ENCODE assay signal across 8 mouse cellular contexts in the genomic region with DNA sequence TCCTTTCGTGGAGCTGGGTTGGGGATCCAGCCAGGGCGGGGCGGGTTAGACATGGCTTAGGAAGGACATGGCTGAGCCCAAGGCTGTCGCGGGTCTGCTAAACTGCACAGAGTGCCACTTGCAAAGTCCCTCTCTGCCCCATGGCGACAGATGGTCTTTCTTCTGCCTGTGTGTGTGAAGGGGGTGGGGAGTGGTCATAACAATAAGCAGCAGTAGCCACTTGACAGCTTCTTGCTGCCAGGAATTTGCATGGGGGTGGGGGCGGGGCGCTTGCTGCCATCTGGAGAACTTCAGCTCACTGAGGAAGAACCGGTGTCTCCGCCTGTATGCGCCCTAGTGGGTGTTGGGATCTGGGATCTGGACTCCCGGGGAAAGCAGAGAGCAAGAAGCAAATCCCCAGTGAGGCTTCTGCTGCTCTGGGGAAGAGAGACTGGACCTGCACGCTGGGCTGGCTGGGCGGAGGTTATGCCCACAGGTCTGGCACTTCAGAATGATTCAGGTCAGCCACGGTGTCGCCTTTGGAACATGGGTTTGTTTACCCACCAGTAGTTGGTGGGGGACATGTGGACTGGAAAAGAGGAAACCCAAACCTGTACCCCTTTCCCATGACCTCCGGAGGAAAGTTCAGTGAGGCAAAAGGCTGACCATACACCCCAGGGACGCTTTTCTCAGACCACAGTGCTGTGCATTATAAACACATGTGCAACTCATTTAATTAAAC.
A peak's percentile ranks its signal among the peaks of the same experiment; 100 is the strongest.
DNase-seq lines count a peak whose midpoint lies in the region; ATAC-seq and TF ChIP-seq lines count a peak whose summit lies in the region.

No protein-coding gene starts in this region.

- H3K27me3 ChIP-seq in heart, embryonic 14.5 days (ENCODE audit: control insufficient read depth, insufficient read depth, low read length) = no peaks in the 10 kb centered on the region
- no peaks in the 10 kb centered on the region for H3K27me3 ChIP-seq in kidney, postnatal 0 days (ENCODE audit: insufficient read depth, low read length)
- H3K27me3 ChIP-seq in liver, postnatal 0 days (ENCODE audit: insufficient read depth, low read length) = no peaks in the 10 kb centered on the region

- DNase-seq in thymus, postnatal 4 days = peak; percentile 18
- no peak for DNase-seq in thymus, postnatal 36 days
- peak; percentile 77 for DNase-seq in kidney, postnatal 0 days (ENCODE audit: low spot score)
- peak; percentile 67 for DNase-seq in liver, postnatal 0 days
- DNase-seq in urinary bladder, adult 2 months (ENCODE audit: low spot score) = peak; percentile 32

- WGBS in heart, embryonic 14.5 days = 2% methylated on average over 18 of the region's 18 CpGs
- WGBS in kidney, postnatal 0 days = 3% methylated on average over 18 of the region's 18 CpGs
- 10% methylated on average over 18 of the region's 18 CpGs for WGBS in liver, postnatal 0 days (ENCODE audit: insufficient replicate concordance)

- no peak for TF ChIP-seq POLR2A in embryonic fibroblast, embryonic 13.5 days (IDR thresholded peaks at IDR 0.05; ENCODE audit: low read depth, low read length)

- H3K9ac ChIP-seq in heart, embryonic 14.5 days (ENCODE audit: low read length) = peak overlapping the region; percentile 57
- H3K9ac ChIP-seq in kidney, postnatal 0 days (ENCODE audit: low read depth, low read length) = peak overlapping the region; percentile 45; the same call in 1 of the 2 replicates
- peak overlapping the region; percentile 55 for H3K9ac ChIP-seq in liver, postnatal 0 days (replicated peaks)

- H3K9me3 ChIP-seq in heart, embryonic 14.5 days (ENCODE audit: control insufficient read depth, low read length) = no peaks in the 10 kb centered on the region
- no peaks in the 10 kb centered on the region for H3K9me3 ChIP-seq in kidney, postnatal 0 days (replicated peaks; ENCODE audit: low read length)
- no peaks in the 10 kb centered on the region for H3K9me3 ChIP-seq in liver, postnatal 0 days (ENCODE audit: low read length)

- H3K4me2 ChIP-seq in heart, embryonic 14.5 days (ENCODE audit: low read length) = peak overlapping the region; percentile 63
- peak overlapping the region; percentile 70 for H3K4me2 ChIP-seq in kidney, postnatal 0 days (ENCODE audit: low read length)
- H3K4me2 ChIP-seq in liver, postnatal 0 days (ENCODE audit: low read depth, low read length) = peak overlapping the region; percentile 72

- peaks cover 7% of the 10 kb centered on the region for H3K4me1 ChIP-seq in embryonic fibroblast, embryonic 13.5 days (ENCODE audit: control insufficient read depth, insufficient read depth, low read length)
- H3K4me1 ChIP-seq in heart, embryonic 14.5 days (ENCODE audit: control insufficient read depth in 2 of 2, insufficient read depth in 2 of 2, low read length in 2 of 2) = peaks cover 9 to 14% of the 10 kb centered on the region in 2 experiments
- H3K4me1 ChIP-seq in kidney, postnatal 0 days (replicated peaks; ENCODE audit: insufficient read depth, low read length) = 0 out of 2 replicates have a peak, but pooled peaks cover 8% of the 10 kb centered on the region
- H3K4me1 ChIP-seq in liver, postnatal 0 days (ENCODE audit: insufficient read depth) = no peaks in the 10 kb centered on the region

- H3K4me3 ChIP-seq in embryonic fibroblast, embryonic 13.5 days (ENCODE audit: insufficient read depth, low read length) = no peak overlapping the region
- peak overlapping the region; percentile 26 to 36 for H3K4me3 ChIP-seq in heart, embryonic 14.5 days (ENCODE audit: control insufficient read depth in 1 of 2, insufficient read depth in 1 of 2, low read depth in 1 of 2, low read length in 2 of 2)
- peak overlapping the region; percentile 35 for H3K4me3 ChIP-seq in kidney, postnatal 0 days (replicated peaks; ENCODE audit: low read depth, low read length)
- peak overlapping the region; percentile 36 for H3K4me3 ChIP-seq in liver, postnatal 0 days (ENCODE audit: low read depth, low read length)

- no peak for TF ChIP-seq EP300 in liver, postnatal 0 days (IDR thresholded peaks at IDR 0.05; ENCODE audit: low read depth)

- ATAC-seq in heart, embryonic 14.5 days (ENCODE audit: insufficient number of reproducible peaks, insufficient read depth, low FRiP score, low read depth) = peak; percentile 94
- ATAC-seq in kidney, postnatal 0 days (replicated peaks; ENCODE audit: low FRiP score, low read depth) = peak; percentile 89
- peak; percentile 62 for ATAC-seq in liver, postnatal 0 days
- ATAC-seq in neutrophil, adult 5-6 weeks (ENCODE audit: extremely low read depth, insufficient number of reproducible peaks, low FRiP score, poor library complexity, severe bottlenecking) = peak; percentile 38; the same call in 1 of the 2 replicates

- H3K27ac ChIP-seq in embryonic fibroblast, embryonic 13.5 days (ENCODE audit: insufficient read depth, low read length) = peak overlapping the region; percentile 13; the same call in 1 of the 2 replicates
- H3K27ac ChIP-seq in heart, embryonic 14.5 days (replicated peaks in 1 of 2; ENCODE audit: control insufficient read depth in 1 of 2, insufficient read depth in 1 of 2, low read depth in 2 of 2, low read length in 2 of 2) = peak overlapping the region; percentile 75 to 81
- H3K27ac ChIP-seq in kidney, postnatal 0 days = peak overlapping the region; percentile 66
- peak overlapping the region; percentile 76 for H3K27ac ChIP-seq in liver, postnatal 0 days (ENCODE audit: low read depth)

- no peaks in the 10 kb centered on the region for H3K36me3 ChIP-seq in heart, embryonic 14.5 days (ENCODE audit: control insufficient read depth, insufficient read depth, low read length)
- H3K36me3 ChIP-seq in kidney, postnatal 0 days (ENCODE audit: insufficient read depth, low read length) = no peaks in the 10 kb centered on the region
- no peaks in the 10 kb centered on the region for H3K36me3 ChIP-seq in liver, postnatal 0 days (replicated peaks; ENCODE audit: insufficient read depth, low read length)

- TF ChIP-seq CTCF in embryonic fibroblast, embryonic 13.5 days (IDR thresholded peaks at IDR 0.05; ENCODE audit: borderline replicate concordance, insufficient read depth, low read length) = no peak
- no peak for TF ChIP-seq CTCF in kidney, postnatal 0 days (IDR thresholded peaks at IDR 0.05; ENCODE audit: low read depth)
- TF ChIP-seq CTCF in liver, postnatal 0 days (IDR thresholded peaks at IDR 0.05; ENCODE audit: low read depth) = no peak

Comparison
In these comparisons a context has a peak if more than half of its experiments do, and no peak if none do; other contexts are left out.
1. DNase-seq: peak in thymus, postnatal 4 days (single experiment), kidney, postnatal 0 days (single experiment), liver, postnatal 0 days (single experiment) and urinary bladder, adult 2 months (single experiment); none in thymus, postnatal 36 days (0 of 2).
2. H3K27ac ChIP-seq: peak in every context shown above with its lines; median percentile 78 in heart, embryonic 14.5 days; 76 in liver, postnatal 0 days; 66 in kidney, postnatal 0 days; 13 in embryonic fibroblast, embryonic 13.5 days.
3. ATAC-seq: peak in every context shown above with its lines; median percentile 94 in heart, embryonic 14.5 days; 89 in kidney, postnatal 0 days; 62 in liver, postnatal 0 days; 38 in neutrophil, adult 5-6 weeks.
4. Peak in every context shown above with its lines, with median percentiles within 50 percentile points of each other: H3K4me2 ChIP-seq and H3K9ac ChIP-seq.